Mouse (Mus musculus): ENCODE measurements around the gene Aff4. TPM values are rescaled to one million over a fixed set of nuclear protein-coding genes. Genes with fewer than 3 reads are reported as not detected.

Aff4 gene
- total and polyA plus RNA-seq, 2 experiments from 2014 or later = 36.0 to 70.1 TPM

DNA sequence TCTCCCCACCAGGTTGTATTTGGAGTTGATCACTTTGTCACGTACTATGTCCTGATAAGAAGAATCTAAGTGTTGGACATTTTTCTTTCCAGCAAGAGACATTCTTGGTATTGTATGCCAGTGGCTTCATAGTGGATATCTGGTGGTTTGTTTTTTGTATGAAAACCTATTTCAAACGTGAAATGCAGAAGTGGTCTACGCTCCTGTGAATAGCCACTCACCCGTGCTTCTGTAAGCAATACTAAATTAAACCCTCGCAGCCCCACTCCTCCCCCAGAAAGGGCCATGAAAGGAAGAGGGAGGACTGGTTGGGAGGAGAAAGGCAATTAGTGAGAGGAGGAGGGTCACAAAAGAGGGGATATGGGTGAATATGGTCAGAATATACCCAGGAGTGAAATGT is 7.9 kb upstream of the Aff4 start:
- Histone ChIP-seq H3K4me3 (ENCODE audit: low read depth, low read length) (no peak overlapping the region), H3K27ac (ENCODE audit: low read depth) (no peak overlapping the region), H3K27me3 (ENCODE audit: control insufficient read depth, insufficient read depth, low read length) (no peaks in the 10 kb centered on the region), H3K9ac (replicated peaks; ENCODE audit: low read depth, low read length) (no peak overlapping the region), H3K4me1 (ENCODE audit: control insufficient read depth, insufficient read depth) (no peaks in the 10 kb centered on the region), H3K36me3 (replicated peaks; ENCODE audit: control insufficient read depth, insufficient read depth, low read length) (no peaks in the 10 kb centered on the region), H3K9me3 (replicated peaks; ENCODE audit: control insufficient read depth, low read length) (no peaks in the 10 kb centered on the region), H3K4me2 (ENCODE audit: low read depth, low read length) (no peak overlapping the region)
- TF ChIP-seq CTCF (IDR thresholded peaks at IDR 0.05; ENCODE audit: low read depth) = no peak
- TF ChIP-seq EP300 (IDR thresholded peaks at IDR 0.05; ENCODE audit: low read depth) = no peak
- no peak for DNase-seq (ENCODE audit: low spot score)
- ATAC-seq (ENCODE audit: insufficient read depth, low read depth) = no peak
- 46% methylated on average over 5 of the region's 5 CpGs for WGBS

DNA sequence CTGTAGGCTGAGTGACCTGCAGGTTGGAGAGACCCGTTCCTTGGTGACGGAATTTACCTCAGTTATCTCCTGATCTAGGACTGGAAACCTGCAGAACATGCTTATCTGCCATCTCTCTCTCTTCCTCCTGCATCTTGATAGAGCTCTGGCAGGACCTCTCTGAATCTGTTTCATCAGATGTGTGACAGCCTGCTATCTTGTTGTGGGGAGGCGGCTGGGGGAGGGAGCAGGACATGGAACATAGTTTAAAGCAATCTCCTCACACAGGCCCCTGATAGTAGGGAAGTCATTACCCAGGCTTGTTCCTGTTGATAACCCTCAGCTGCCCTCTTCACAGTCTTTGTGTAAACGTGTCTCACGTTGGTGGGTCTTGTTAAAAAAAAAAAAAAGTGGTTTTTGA is 5.3 kb upstream of the Aff4 start:
- Histone ChIP-seq H3K4me3 (ENCODE audit: low read depth, low read length) (no peak overlapping the region), H3K9me3 (replicated peaks; ENCODE audit: control insufficient read depth, low read length) (no peaks in the 10 kb centered on the region), H3K27me3 (ENCODE audit: control insufficient read depth, insufficient read depth, low read length) (no peaks in the 10 kb centered on the region), H3K4me1 (ENCODE audit: control insufficient read depth, insufficient read depth) (no peaks in the 10 kb centered on the region), H3K9ac (replicated peaks; ENCODE audit: low read depth, low read length) (no peak overlapping the region), H3K36me3 (replicated peaks; ENCODE audit: control insufficient read depth, insufficient read depth, low read length) (no peaks in the 10 kb centered on the region), H3K4me2 (ENCODE audit: low read depth, low read length) (no peak overlapping the region), H3K27ac (ENCODE audit: low read depth) (no peak overlapping the region)
- no peak for TF ChIP-seq CTCF (IDR thresholded peaks at IDR 0.05; ENCODE audit: low read depth)
- TF ChIP-seq EP300 (IDR thresholded peaks at IDR 0.05; ENCODE audit: low read depth) = no peak
- no peak for DNase-seq (ENCODE audit: low spot score)
- 22% methylated on average over 5 of the region's 5 CpGs for WGBS
- ATAC-seq (ENCODE audit: insufficient read depth, low read depth) = no peak

DNA sequence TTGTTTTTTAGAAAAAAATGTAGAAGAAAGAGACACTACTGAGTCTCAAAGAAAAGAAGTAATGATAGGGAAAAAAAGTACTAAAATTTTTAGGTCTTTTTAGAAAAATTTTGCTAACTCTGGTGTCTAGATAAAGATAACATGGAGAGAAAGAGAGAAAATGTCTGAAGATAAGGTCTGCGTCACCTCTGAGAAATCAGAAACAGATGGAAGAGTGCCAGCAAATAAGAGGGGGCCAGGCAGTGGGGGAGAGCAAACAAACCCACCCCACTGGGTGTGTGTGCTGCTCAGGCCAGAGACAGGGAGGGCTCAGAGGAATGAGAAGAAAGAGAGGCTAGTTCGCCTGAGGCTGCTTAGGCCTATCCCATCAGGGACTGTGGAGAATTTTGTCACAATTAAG is 4.9 kb upstream of the Aff4 start:
- DNase-seq (ENCODE audit: low spot score) = no peak
- Histone ChIP-seq H3K4me3 (ENCODE audit: low read depth, low read length) (no peak overlapping the region), H3K27ac (ENCODE audit: low read depth) (no peak overlapping the region), H3K9ac (replicated peaks; ENCODE audit: low read depth, low read length) (no peak overlapping the region), H3K4me1 (ENCODE audit: control insufficient read depth, insufficient read depth) (no peaks in the 10 kb centered on the region), H3K36me3 (replicated peaks; ENCODE audit: control insufficient read depth, insufficient read depth, low read length) (no peaks in the 10 kb centered on the region), H3K4me2 (ENCODE audit: low read depth, low read length) (no peak overlapping the region), H3K27me3 (ENCODE audit: control insufficient read depth, insufficient read depth, low read length) (no peaks in the 10 kb centered on the region), H3K9me3 (replicated peaks; ENCODE audit: control insufficient read depth, low read length) (no peaks in the 10 kb centered on the region)
- ATAC-seq (ENCODE audit: insufficient read depth, low read depth) = no peak
- WGBS = 34% methylated on average over 2 of the region's 2 CpGs
- no peak for TF ChIP-seq EP300 (IDR thresholded peaks at IDR 0.05; ENCODE audit: low read depth)
- TF ChIP-seq CTCF (IDR thresholded peaks at IDR 0.05; ENCODE audit: low read depth) = no peak

DNA sequence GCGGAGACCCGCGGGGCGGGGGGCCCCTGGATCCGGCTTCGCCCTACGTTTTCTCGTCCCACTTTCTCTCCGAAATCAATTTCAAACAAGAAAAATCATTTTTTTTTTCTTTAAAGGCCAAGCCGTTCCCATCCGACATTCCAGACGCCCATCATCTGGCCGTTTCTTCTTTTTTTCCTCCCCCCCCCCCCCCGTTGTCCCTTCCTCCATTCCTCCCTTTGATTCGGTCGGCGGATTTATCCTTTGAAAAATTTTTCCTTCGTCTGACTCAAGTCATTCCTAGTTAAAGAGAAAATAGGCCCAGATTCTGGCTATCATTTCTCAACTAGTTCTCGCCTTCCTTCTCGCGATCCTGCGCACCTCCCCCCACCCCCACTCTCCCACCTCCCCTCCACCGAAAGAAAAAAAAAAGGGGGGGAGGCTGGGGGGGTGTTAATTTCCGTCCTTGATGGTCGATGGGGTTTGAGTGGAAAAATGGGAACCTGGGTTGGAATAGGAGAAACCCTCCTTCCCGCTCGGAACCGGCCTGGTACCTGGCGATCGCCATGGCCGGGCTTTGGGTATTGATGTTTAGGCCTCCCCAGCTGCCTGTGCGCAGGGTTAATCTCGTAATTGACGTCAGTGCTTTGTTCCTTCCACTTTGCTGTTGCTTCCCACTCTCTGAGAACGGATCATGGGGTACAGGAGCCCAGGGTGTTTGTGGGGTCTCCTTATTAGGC is 750 bp downstream of the Aff4 start:
- 0% methylated on average over 32 of the region's 35 CpGs for WGBS
- H3K27me3 ChIP-seq (ENCODE audit: control insufficient read depth, insufficient read depth, low read length) = no peaks in the 10 kb centered on the region
- peaks cover 8% of the 10 kb centered on the region; the same call in 1 of the 2 replicates for H3K4me1 ChIP-seq (ENCODE audit: control insufficient read depth, insufficient read depth)
- H3K27ac ChIP-seq (ENCODE audit: low read depth) = peak overlapping the region; percentile 100
- H3K4me2 ChIP-seq (ENCODE audit: low read depth, low read length) = peak overlapping the region; percentile 94
- no peaks in the 10 kb centered on the region for H3K36me3 ChIP-seq (replicated peaks; ENCODE audit: control insufficient read depth, insufficient read depth, low read length)
- TF ChIP-seq EP300 (IDR thresholded peaks at IDR 0.05; ENCODE audit: low read depth) = peak; percentile 31; the same call in 1 of the 2 replicates
- no peak for TF ChIP-seq CTCF (IDR thresholded peaks at IDR 0.05; ENCODE audit: low read depth)
- DNase-seq (ENCODE audit: low spot score) = peak; percentile 79
- peak; percentile 19; the same call in 1 of the 2 replicates for ATAC-seq (ENCODE audit: insufficient read depth, low read depth)
- H3K4me3 ChIP-seq (ENCODE audit: low read depth, low read length) = peak overlapping the region; percentile 98
- no peaks in the 10 kb centered on the region for H3K9me3 ChIP-seq (replicated peaks; ENCODE audit: control insufficient read depth, low read length)
- H3K9ac ChIP-seq (replicated peaks; ENCODE audit: low read depth, low read length) = peak overlapping the region; percentile 99

DNA sequence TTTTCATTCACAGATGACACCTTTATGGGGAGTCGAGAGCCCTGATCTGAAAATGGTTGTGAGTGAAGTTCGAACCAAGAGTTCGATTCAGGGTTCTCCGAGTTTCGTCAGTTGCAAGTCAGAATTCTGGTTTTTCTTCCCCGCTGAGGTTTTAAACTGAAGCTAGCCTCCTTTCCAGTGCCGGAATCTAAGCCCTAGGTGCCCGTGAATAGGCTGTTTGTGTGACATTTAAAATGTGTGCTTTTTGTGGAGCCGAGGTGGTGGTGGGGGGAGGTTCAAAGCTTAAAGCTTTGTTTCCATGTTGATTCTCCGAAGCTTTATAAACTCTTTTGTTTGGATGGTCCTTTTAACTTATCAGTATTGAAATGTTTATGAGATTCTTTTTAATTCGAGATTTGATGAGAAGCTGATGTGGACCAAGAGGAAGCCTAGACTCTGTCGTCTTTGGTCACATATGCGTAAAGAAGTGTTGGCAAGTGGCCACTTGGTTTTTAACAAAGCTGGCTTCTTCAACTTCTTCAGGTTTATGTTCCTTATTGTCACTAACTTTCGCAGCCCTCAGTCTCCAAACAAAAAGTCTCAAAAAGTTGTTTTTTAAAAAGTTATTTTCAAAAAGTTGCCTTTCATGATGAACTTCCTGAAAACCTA is 1.4 kb downstream of the Aff4 start:
- Histone ChIP-seq H3K4me3 (ENCODE audit: low read depth, low read length) (peak overlapping the region; percentile 98), H3K27ac (ENCODE audit: low read depth) (peak overlapping the region; percentile 100), H3K4me2 (ENCODE audit: low read depth, low read length) (peak overlapping the region; percentile 94), H3K9me3 (replicated peaks; ENCODE audit: control insufficient read depth, low read length) (no peaks in the 10 kb centered on the region), H3K4me1 (ENCODE audit: control insufficient read depth, insufficient read depth) (peaks cover 8% of the 10 kb centered on the region; the same call in 1 of the 2 replicates), H3K27me3 (ENCODE audit: control insufficient read depth, insufficient read depth, low read length) (no peaks in the 10 kb centered on the region), H3K36me3 (replicated peaks; ENCODE audit: control insufficient read depth, insufficient read depth, low read length) (no peaks in the 10 kb centered on the region), H3K9ac (replicated peaks; ENCODE audit: low read depth, low read length) (peak overlapping the region; percentile 99)
- no peak for TF ChIP-seq EP300 (IDR thresholded peaks at IDR 0.05; ENCODE audit: low read depth)
- TF ChIP-seq CTCF (IDR thresholded peaks at IDR 0.05; ENCODE audit: low read depth) = no peak
- ATAC-seq (ENCODE audit: insufficient read depth, low read depth) (no peak), DNase-seq (ENCODE audit: low spot score) (no peak)
- 3% methylated on average over 14 of the region's 14 CpGs for WGBS
